Mouse (Mus musculus) erythroblast, embryonic 14.5 days (primary cell): ENCODE data around the gene H2-DMb1. TPM values are rescaled to one million over a fixed set of nuclear protein-coding genes. Genes with fewer than 3 reads are reported as not detected.
"Not testable (repeated sequence)": the region's sequence is repeated elsewhere in the genome, so short reads cannot be mapped to it uniquely, and the experiment has no call there.

Experiments used
- H3K27me3 ChIP-seq: 2 replicates; pipeline ENCODE4 v1.6.1; 2012; ENCODE audit warnings: inconsistent platforms; ENCODE audit not compliant: control insufficient read depth
- H3K36me3 ChIP-seq: 2 replicates; pipeline ENCODE4 v1.6.1; 2012; ENCODE audit warnings: mild to moderate bottlenecking, inconsistent platforms; ENCODE audit not compliant: control insufficient read depth
- H3K4me1 ChIP-seq: 2 replicates; pipeline ENCODE4 v1.6.1; 2012; ENCODE audit warnings: inconsistent platforms; ENCODE audit not compliant: control insufficient read depth
- H3K4me3 ChIP-seq: replicated peaks from 2 replicates; pipeline ENCODE3; 2012; ENCODE audit warnings: moderate library complexity, mild to moderate bottlenecking, inconsistent platforms
- H3K9me3 ChIP-seq: 2 replicates; pipeline ENCODE4 v1.6.1; 2012; ENCODE audit warnings: low read length, inconsistent platforms, mixed read lengths; ENCODE audit not compliant: control insufficient read depth
- GATA1 ChIP-seq: IDR thresholded peaks from 2 replicates; pipeline ENCODE4 v1.6.1; 2012; ENCODE audit warnings: low read length, inconsistent platforms, mixed read lengths
- TAL1 ChIP-seq: IDR thresholded peaks from 3 replicates; pipeline ENCODE4 v1.6.1; 2012; ENCODE audit warnings: low read length, inconsistent platforms, mixed read lengths
- polyA plus RNA-seq: library from polyadenylated mRNA; stranded (reverse); fragments of >175 nt; gene quantifications from 2 replicates; pipeline ENCODE4 v1.2.3, GENCODE M21; 2012

The H2-DMb1 gene
- polyA plus RNA-seq, 1 experiment = not detected

DNA sequence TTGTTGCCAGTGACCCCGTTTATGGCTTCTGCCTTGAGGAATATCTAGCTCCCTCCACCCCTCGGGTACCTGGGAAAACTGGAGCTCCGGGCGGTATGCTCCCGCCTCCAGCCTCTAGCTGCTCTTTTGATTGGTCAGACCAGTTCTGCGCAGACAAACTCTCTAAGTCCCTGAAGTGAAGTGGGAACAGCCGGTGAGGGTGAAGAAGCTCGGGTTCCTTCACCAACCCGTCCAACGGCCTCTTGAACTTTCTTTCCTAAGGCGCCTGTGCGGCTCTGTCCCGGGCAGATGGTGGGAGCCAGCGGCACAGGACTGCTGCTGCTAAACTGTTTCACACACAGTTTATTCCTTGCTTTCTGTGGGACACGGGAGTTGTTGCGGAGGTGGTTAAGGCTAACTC is 13.5 kb upstream of the H2-DMb1 start:
- TF ChIP-seq TAL1 (no peak), GATA1 (no peak)
- no peaks in the 10 kb centered on the region for H3K36me3 ChIP-seq
- H3K9me3 ChIP-seq = no peaks in the 10 kb centered on the region
- peak overlapping the region; percentile 52 for H3K4me3 ChIP-seq
- H3K27me3 ChIP-seq = peaks cover 50% of the 10 kb centered on the region
- peaks cover 26% of the 10 kb centered on the region for H3K4me1 ChIP-seq

DNA sequence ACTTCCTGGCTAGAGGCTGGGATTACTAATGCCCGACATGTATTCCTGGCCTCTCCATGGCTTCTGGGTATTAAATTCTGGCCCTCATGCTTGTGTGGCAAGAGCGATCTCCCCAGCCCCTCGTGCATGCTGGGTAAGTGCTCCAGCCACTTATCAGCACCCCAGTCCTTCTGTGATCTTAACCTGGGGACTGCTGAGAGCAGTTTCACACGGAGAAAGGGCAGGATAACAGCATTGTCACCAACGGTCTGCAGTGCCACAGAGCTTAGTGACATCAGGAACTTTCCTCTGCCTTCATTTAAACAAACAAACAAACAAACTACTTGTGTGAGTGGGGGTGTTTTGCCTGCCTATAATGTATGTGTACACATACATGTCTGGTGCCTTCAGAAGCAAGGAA is 12.6 kb upstream of the H2-DMb1 start:
- no peak for TF ChIP-seq TAL1
- no peak for TF ChIP-seq GATA1
- no peaks in the 10 kb centered on the region for H3K9me3 ChIP-seq
- no peaks in the 10 kb centered on the region for H3K36me3 ChIP-seq
- H3K27me3 ChIP-seq = peaks cover 49% of the 10 kb centered on the region
- peaks cover 25% of the 10 kb centered on the region for H3K4me1 ChIP-seq
- peak overlapping the region; percentile 52 for H3K4me3 ChIP-seq

DNA sequence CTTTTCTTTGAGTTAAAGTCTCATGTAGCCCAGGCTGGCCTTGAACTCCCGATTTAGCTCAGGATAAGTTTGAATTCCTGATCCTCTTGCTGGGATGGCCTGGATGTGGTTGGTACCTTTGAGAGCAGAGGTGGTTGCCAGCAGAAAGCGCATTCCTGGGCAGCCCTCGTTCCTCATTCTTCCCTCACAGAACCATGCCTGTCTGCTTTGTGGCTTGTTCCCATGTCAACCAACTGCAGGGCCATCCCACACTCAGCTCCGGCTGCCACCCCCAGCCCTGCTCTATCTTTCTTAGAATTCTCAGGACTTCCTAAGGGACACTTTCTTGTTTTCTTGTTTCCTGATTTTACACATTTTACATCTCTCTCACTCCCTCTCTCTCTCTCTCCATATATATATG is 11.4 kb upstream of the H2-DMb1 start:
- Histone ChIP-seq H3K4me1 (peaks cover 17% of the 10 kb centered on the region), H3K27me3 (peaks cover 48% of the 10 kb centered on the region), H3K4me3 (no peak overlapping the region), H3K36me3 (no peaks in the 10 kb centered on the region), H3K9me3 (no peaks in the 10 kb centered on the region)
- TF ChIP-seq GATA1 (no peak), TAL1 (no peak)

DNA sequence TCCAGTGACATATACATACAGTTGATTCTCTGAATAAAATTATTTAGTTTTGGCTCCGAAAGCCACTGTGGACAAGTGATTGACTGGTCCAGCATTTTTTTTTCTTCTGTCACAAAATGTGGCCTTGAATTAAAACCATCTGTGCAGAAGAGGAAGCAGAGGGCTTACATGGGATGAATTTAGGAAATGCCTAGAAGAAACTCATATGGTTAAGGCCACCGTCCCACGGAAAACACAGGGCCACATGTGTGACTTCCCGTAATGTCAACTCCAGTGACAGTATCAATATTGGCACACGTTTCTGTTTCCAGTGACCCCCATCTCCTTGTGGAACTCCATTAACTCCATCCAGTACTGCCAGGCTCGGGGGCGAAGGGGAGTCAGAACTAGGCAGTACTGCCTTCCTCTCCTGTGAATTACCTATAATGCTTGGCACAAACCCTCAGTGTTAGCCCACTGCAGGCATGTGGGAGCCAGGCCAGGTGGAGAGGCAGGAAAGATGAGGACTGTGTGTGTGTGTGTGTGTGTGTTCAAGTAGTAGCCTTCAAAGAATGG is 10.3 kb upstream of the H2-DMb1 start:
- TF ChIP-seq GATA1 = no peak
- TF ChIP-seq TAL1 = no peak
- H3K4me1 ChIP-seq = peaks cover 17% of the 10 kb centered on the region
- H3K27me3 ChIP-seq = peaks cover 38% of the 10 kb centered on the region
- H3K9me3 ChIP-seq = no peaks in the 10 kb centered on the region
- no peak overlapping the region for H3K4me3 ChIP-seq
- H3K36me3 ChIP-seq = no peaks in the 10 kb centered on the region

DNA sequence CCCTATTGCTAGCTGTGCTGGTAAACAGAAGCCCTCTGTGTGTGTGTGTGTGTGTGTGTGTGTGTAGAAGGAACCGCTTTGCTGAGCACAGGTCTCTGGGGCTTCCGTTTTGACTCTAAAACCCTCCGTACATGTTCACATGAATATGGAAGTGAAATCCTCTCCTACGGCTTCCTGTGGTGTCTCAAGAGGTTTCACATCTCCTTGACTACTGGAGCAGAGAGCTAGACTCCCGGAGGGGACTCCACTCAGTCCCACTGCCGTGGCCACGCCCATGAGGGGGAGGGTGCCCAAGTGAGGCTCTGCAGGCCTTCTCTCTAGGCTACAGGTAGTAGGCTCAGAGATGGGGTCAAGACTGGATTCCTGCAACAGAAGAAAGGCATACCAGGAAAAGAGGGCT is 9.8 kb upstream of the H2-DMb1 start, which contains the start of gene H2-DMb2:
H2-DMb2 (plus strand) TSS at position 275 of the 400 bp plus-strand sequence.
- Histone ChIP-seq H3K4me3 (no peak within 1 kb of the TSS), H3K36me3 (no peaks in the 10 kb centered on the region), H3K4me1 (peaks cover 17% of the 10 kb centered on the region), H3K27me3 (peaks cover 33% of the 10 kb centered on the region), H3K9me3 (no peaks in the 10 kb centered on the region)
- no peak for TF ChIP-seq TAL1
- no peak for TF ChIP-seq GATA1

DNA sequence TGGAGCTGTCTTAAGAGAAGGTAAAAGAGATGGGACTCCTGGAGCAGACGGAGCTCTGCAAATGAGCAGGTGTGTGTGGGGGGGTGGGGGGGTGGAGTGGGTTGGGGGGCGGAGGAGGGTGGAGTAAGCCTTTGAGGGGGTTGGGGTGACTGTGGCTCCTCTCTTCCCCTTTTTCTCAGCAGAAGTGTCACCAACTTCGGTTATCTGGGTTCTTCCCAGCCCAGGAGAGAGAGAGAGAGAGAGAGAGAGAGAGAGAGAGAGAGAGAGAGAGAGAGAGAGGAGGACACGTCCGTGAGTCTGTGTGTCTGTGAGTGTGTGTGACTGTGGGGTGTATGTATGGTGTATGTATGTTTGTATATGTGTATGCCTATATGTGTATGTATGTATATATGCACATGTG is 9.4 kb upstream of the H2-DMb1 start:
- no peak for TF ChIP-seq GATA1
- TF ChIP-seq TAL1 = no peak
- no peaks in the 10 kb centered on the region for H3K36me3 ChIP-seq
- H3K4me1 ChIP-seq = peaks cover 17% of the 10 kb centered on the region
- no peak overlapping the region for H3K4me3 ChIP-seq
- peaks cover 29% of the 10 kb centered on the region for H3K27me3 ChIP-seq
- no peaks in the 10 kb centered on the region for H3K9me3 ChIP-seq

DNA sequence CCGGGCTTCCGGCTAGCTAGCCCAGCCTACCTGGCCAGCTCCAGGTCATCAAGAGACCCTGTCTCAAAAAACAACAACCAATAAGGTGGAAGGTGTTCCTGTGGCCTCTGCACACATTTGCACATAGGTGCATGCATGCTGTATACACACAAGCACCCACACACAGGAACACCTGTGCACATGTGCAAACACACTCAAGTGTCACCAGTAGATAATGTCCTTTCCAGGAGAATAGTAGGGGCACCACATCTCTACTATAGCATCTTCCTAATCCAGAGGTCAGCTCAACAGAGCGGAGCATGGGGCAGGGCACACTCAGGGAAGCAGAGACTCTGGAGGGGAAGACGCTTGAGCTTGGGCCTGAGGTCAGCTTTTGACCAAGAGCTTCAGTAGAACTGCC is 8.7 kb upstream of the H2-DMb1 start:
- H3K4me1 ChIP-seq = peaks cover 17% of the 10 kb centered on the region
- H3K27me3 ChIP-seq = peaks cover 21% of the 10 kb centered on the region
- H3K9me3 ChIP-seq, H3K36me3 ChIP-seq, H3K4me3 ChIP-seq: not testable (repeated sequence)

DNA sequence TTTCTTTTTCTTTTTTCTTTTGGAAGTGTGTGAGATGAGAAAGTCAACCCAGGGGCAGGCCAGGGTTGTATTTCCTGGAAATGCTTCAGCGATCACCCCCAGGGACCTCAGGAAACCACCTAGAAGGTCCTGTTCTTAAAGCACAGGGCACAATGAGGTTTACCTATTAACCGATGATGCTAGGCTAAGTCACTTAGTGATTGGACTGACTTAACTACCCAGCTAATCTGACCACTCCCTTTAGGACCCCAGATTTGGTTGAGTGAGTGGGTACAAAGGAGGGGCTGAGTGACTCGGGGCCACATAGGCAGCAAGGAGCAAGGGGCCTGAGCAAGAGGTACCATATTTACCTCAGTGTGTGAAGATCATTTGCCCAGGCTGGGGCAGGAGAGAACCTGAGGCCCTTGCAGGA is 7.9 kb upstream of the H2-DMb1 start:
- Histone ChIP-seq H3K4me3 (no peak overlapping the region), H3K36me3 (no peaks in the 10 kb centered on the region), H3K9me3 (no peaks in the 10 kb centered on the region), H3K4me1 (peaks cover 11% of the 10 kb centered on the region), H3K27me3 (peaks cover 14% of the 10 kb centered on the region)
- TF ChIP-seq TAL1 = no peak
- no peak for TF ChIP-seq GATA1

DNA sequence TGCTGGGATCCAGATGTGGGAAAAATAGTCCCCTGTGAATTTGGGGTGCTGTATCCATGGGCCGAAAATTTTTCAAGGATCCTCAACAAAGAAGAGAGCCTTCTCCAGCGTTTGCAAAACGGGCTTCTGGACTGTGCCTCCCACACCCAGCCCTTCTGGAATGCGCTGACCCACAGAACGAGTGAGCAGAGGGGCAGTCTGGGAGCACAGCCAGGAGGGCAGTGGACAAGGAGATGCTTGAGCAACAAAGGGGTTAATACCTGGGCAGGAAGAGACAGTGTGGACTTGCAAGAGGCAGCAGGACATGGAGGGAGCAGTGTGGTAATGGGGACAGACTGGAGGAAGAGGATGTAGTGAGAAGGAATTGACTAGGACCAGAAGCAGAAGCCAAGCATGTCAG is 2.7 kb downstream of the H2-DMb1 start:
- Histone ChIP-seq H3K27me3 (no peaks in the 10 kb centered on the region), H3K4me3 (no peak overlapping the region), H3K4me1 (no peaks in the 10 kb centered on the region), H3K36me3 (no peaks in the 10 kb centered on the region), H3K9me3 (no peaks in the 10 kb centered on the region)
- TF ChIP-seq GATA1 = no peak
- no peak for TF ChIP-seq TAL1

DNA sequence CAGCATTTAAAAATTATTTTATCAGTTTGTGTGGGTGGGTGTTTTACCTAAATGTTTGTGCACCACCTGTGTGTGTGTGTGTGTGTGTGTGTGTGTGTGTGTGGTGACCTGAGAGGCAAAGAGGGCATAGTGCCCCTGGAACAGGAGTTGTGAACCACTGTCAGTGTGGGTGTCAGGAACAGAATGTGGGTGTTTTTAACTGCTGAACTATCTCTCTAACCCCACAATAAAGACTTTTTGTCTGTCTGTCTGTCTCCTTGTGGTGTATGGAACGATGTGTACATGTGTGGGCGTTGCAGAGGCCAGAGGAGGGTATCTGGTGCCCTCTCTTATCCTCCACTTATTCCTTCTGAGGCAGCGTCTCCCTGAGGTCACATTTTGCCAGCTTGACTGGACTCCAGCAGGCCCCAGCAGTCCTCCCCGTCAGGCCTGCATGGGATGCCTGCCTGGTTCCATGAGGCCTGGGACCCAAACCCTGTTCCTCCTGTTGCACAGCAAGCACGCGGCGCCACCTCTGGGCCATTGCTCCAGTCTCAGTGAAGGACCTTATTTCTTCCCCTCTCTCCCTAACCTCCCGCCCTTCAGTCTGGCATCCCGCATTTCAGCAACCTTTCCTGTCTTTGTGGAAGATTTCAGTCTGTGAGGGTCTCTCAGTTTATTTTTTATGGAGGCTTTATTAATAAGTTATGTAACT is 11.5 kb downstream of the H2-DMb1 start:
- peaks cover 6% of the 10 kb centered on the region for H3K9me3 ChIP-seq
- no peak for TF ChIP-seq GATA1
- H3K36me3 ChIP-seq = no peaks in the 10 kb centered on the region
- H3K4me3 ChIP-seq = no peak overlapping the region
- peaks cover 4% of the 10 kb centered on the region; the same call in 1 of the 2 replicates for H3K27me3 ChIP-seq
- no peaks in the 10 kb centered on the region for H3K4me1 ChIP-seq
